Comparison of ENCODE assay signal across 15 mouse cellular contexts in genomic region chr13:112580590-112581320, GRCm38 (mm10). TPM values are rescaled to one million over a fixed set of nuclear protein-coding genes. Genes with fewer than 3 reads are reported as not detected.
A peak's percentile ranks its signal among the peaks of the same experiment; 100 is the strongest.
DNase-seq lines count a peak whose midpoint lies in the region; ATAC-seq and TF ChIP-seq lines count a peak whose summit lies in the region.
"Had no signal": no experiment of that assay in that cellular context is flagged by ENCODE, and none has a peak within 500 bp of the region (broad histone marks: within the 10 kb centered on the region; RNA-seq: fewer than 3 reads in every experiment).

No protein-coding gene starts in this region.

- H3K4me1 ChIP-seq in hindbrain, postnatal 0 days (ENCODE audit: insufficient read depth, low read length), result no peaks in the 10 kb centered on the region
- H3K4me1 ChIP-seq in hindbrain, embryonic 16.5 days (ENCODE audit: control insufficient read depth, insufficient read depth, low read depth, low read length), result no peaks in the 10 kb centered on the region
- H3K4me1 ChIP-seq in neural tube, embryonic 13.5 days (replicated peaks), result 0 out of 2 replicates have a peak, but pooled peaks cover 9% of the 10 kb centered on the region
- H3K4me1 ChIP-seq in stomach, postnatal 0 days (replicated peaks; ENCODE audit: control insufficient read depth, insufficient read depth), result no peaks in the 10 kb centered on the region; the same call in none of the 2 replicates
- H3K4me1 ChIP-seq: neural tube, embryonic 12.5 days had no signal

- H3K4me2 ChIP-seq in hindbrain, postnatal 0 days (ENCODE audit: low read depth, low read length), result no peak overlapping the region
- H3K4me2 ChIP-seq in hindbrain, embryonic 16.5 days (ENCODE audit: low read length), result no peak overlapping the region
- H3K4me2 ChIP-seq in neural tube, embryonic 13.5 days, result no peak overlapping the region
- no peak overlapping the region for H3K4me2 ChIP-seq in stomach, postnatal 0 days (replicated peaks; ENCODE audit: low read depth)
- H3K4me2 ChIP-seq: embryonic facial prominence, embryonic 12.5 days; neural tube, embryonic 12.5 days had no signal

- H3K9me3 ChIP-seq in hindbrain, postnatal 0 days (ENCODE audit: low read length), result no peaks in the 10 kb centered on the region
- no peaks in the 10 kb centered on the region for H3K9me3 ChIP-seq in hindbrain, embryonic 16.5 days (ENCODE audit: control insufficient read depth, low read length)
- no peaks in the 10 kb centered on the region for H3K9me3 ChIP-seq in neural tube, embryonic 13.5 days
- no peaks in the 10 kb centered on the region for H3K9me3 ChIP-seq in stomach, postnatal 0 days (ENCODE audit: control insufficient read depth, low read length)
- H3K9me3 ChIP-seq: embryonic facial prominence, embryonic 12.5 days; neural tube, embryonic 12.5 days had no signal

- H3K4me3 ChIP-seq in hindbrain, postnatal 0 days (ENCODE audit: low read length), result no peak overlapping the region
- H3K4me3 ChIP-seq in hindbrain, embryonic 16.5 days (ENCODE audit: low read length), result no peak overlapping the region
- H3K4me3 ChIP-seq in neural tube, embryonic 13.5 days, result no peak overlapping the region
- H3K4me3 ChIP-seq in stomach, postnatal 0 days (ENCODE audit: low read depth, low read length), result no peak overlapping the region
- H3K4me3 ChIP-seq: embryonic facial prominence, embryonic 12.5 days; heart, adult 2 months; neural tube, embryonic 12.5 days had no signal

- peak; percentile 14 for DNase-seq in hindbrain, postnatal 0 days (ENCODE audit: low spot score)
- DNase-seq in neural tube, embryonic 10.5 days (ENCODE audit: extremely low spot score, low spot score), result no peak
- peak; percentile 62 for DNase-seq in hindlimb bud, embryonic 11.5 days (ENCODE audit: extremely low spot score, low read depth, low spot score)
- no peak for DNase-seq in stomach, postnatal 0 days (ENCODE audit: low spot score)
- DNase-seq in left cerebral cortex, adult 18-20 months (ENCODE audit: low spot score in 2 of 2), result no peak
- no peak for DNase-seq in natural killer cell, adult 2 months (ENCODE audit: low spot score in 2 of 2)
- DNase-seq: adrenal gland, postnatal 14 days; heart, adult 2 months; lung, adult 18-20 months; right cerebral cortex, adult 18-20 months had no signal

- H3K36me3 ChIP-seq in hindbrain, postnatal 0 days (ENCODE audit: insufficient read depth, low read length), result no peaks in the 10 kb centered on the region
- no peaks in the 10 kb centered on the region for H3K36me3 ChIP-seq in hindbrain, embryonic 16.5 days (ENCODE audit: control insufficient read depth, insufficient read depth, low read length)
- H3K36me3 ChIP-seq in neural tube, embryonic 13.5 days, result no peaks in the 10 kb centered on the region
- H3K36me3 ChIP-seq in stomach, postnatal 0 days (ENCODE audit: control insufficient read depth, insufficient read depth, low read length), result no peaks in the 10 kb centered on the region
- H3K36me3 ChIP-seq: embryonic facial prominence, embryonic 12.5 days; neural tube, embryonic 12.5 days had no signal

- TF ChIP-seq CTCF in hindbrain, postnatal 0 days (IDR thresholded peaks at IDR 0.05; ENCODE audit: low read depth), result no peak
- TF ChIP-seq CTCF in stomach, postnatal 0 days (IDR thresholded peaks at IDR 0.05; ENCODE audit: low read depth), result no peak

- no peak overlapping the region for H3K27ac ChIP-seq in hindbrain, postnatal 0 days
- H3K27ac ChIP-seq in hindbrain, embryonic 16.5 days (ENCODE audit: low read depth, low read length), result no peak overlapping the region
- 0 out of 2 replicates have a peak overlapping the region, but pooled peaks have one; percentile 7 for H3K27ac ChIP-seq in neural tube, embryonic 13.5 days (replicated peaks)
- H3K27ac ChIP-seq in stomach, postnatal 0 days (replicated peaks), result 0 out of 2 replicates have a peak overlapping the region, but pooled peaks have one; percentile 18
- H3K27ac ChIP-seq: embryonic facial prominence, embryonic 12.5 days; heart, adult 2 months; neural tube, embryonic 12.5 days had no signal

- peak; percentile 88 for TF ChIP-seq EP300 in stomach, postnatal 0 days (optimal IDR thresholded peaks at IDR 0.05)

- ATAC-seq in hindbrain, postnatal 0 days, result no peak
- no peak for ATAC-seq in hindbrain, embryonic 16.5 days
- ATAC-seq in neural tube, embryonic 13.5 days (ENCODE audit: low read depth), result no peak; the same call in 1 of the 2 replicates
- ATAC-seq in stomach, postnatal 0 days (ENCODE audit: low FRiP score, low TSS enrichment), result peak; percentile 53; the same call in 1 of the 2 replicates

- H3K27me3 ChIP-seq in hindbrain, postnatal 0 days (ENCODE audit: insufficient read depth, low read length), result no peaks in the 10 kb centered on the region
- H3K27me3 ChIP-seq in hindbrain, embryonic 16.5 days (replicated peaks; ENCODE audit: control insufficient read depth, insufficient read depth, low read length), result no peaks in the 10 kb centered on the region
- H3K27me3 ChIP-seq in neural tube, embryonic 13.5 days, result no peaks in the 10 kb centered on the region
- H3K27me3 ChIP-seq in stomach, postnatal 0 days (ENCODE audit: control insufficient read depth, insufficient read depth, low read length), result no peaks in the 10 kb centered on the region
- H3K27me3 ChIP-seq: embryonic facial prominence, embryonic 12.5 days; neural tube, embryonic 12.5 days had no signal

- H3K9ac ChIP-seq in hindbrain, postnatal 0 days (replicated peaks; ENCODE audit: low read length), result no peak overlapping the region
- H3K9ac ChIP-seq in hindbrain, embryonic 16.5 days (ENCODE audit: low read depth, low read length), result no peak overlapping the region
- H3K9ac ChIP-seq in neural tube, embryonic 13.5 days, result no peak overlapping the region
- no peak overlapping the region for H3K9ac ChIP-seq in stomach, postnatal 0 days (ENCODE audit: low read length)
- H3K9ac ChIP-seq: embryonic facial prominence, embryonic 12.5 days; neural tube, embryonic 12.5 days had no signal

- 46% methylated on average over 11 of the region's 11 CpGs for WGBS in hindbrain, postnatal 0 days
- WGBS in hindbrain, embryonic 16.5 days, result 52% methylated on average over 11 of the region's 11 CpGs
- 27% methylated on average over 11 of the region's 11 CpGs for WGBS in neural tube, embryonic 13.5 days
- WGBS in stomach, postnatal 0 days, result 34% methylated on average over 11 of the region's 11 CpGs

RNA-seq across cellular contexts. Expression of gene Il31ra, which starts 13.4 kb away (rescaled TPM):
- total RNA-seq in hindbrain, postnatal 0 days (2014; rRNA removed), result 0.11 TPM in 1 of 2 replicates, not detected in the other
- 0.09 TPM in 1 of 2 replicates, not detected in the other for polyA plus RNA-seq in hindbrain, postnatal 0 days (2015; fragmentation: Nextera tagmentation; extraction: Ambion mirVana)
- polyA plus RNA-seq in hindbrain, embryonic 16.5 days (2015; fragmentation: Nextera tagmentation; extraction: Ambion mirVana), result 0.16 TPM in 1 of 2 replicates, not detected in the other
- polyA plus RNA-seq in neural tube, embryonic 13.5 days (2015; fragmentation: Nextera tagmentation; extraction: Ambion mirVana), result 0.13 and 0.21 TPM in 2 replicates
- 0.15 and 0.16 TPM in 2 replicates for polyA plus RNA-seq in stomach, postnatal 0 days (2015; fragmentation: Nextera tagmentation; extraction: Ambion mirVana)
- under 1 TPM in 1 of 2 experiments, not detected in 1; 0.12 TPM for total RNA-seq in left cerebral cortex, adult 18-20 months (2021)
- total RNA-seq: heart, adult 2 months had no signal
- polyA plus RNA-seq: heart, adult 2 months; hindbrain, embryonic 11.5 days had no signal

Comparison
In these comparisons a context has a peak if more than half of its experiments do, and no peak if none do; other contexts are left out.
1. DNase-seq: peak in hindbrain, postnatal 0 days (single experiment) and hindlimb bud, embryonic 11.5 days (single experiment); none in neural tube, embryonic 10.5 days (single experiment), stomach, postnatal 0 days (single experiment), left cerebral cortex, adult 18-20 months (0 of 2) and natural killer cell, adult 2 months (0 of 2).
2. H3K27ac ChIP-seq: peak in neural tube, embryonic 13.5 days (single experiment) and stomach, postnatal 0 days (single experiment); none in hindbrain, postnatal 0 days (single experiment) and hindbrain, embryonic 16.5 days (single experiment).